ENCODE assay signal across 17 mouse cellular contexts in the genomic region with DNA sequence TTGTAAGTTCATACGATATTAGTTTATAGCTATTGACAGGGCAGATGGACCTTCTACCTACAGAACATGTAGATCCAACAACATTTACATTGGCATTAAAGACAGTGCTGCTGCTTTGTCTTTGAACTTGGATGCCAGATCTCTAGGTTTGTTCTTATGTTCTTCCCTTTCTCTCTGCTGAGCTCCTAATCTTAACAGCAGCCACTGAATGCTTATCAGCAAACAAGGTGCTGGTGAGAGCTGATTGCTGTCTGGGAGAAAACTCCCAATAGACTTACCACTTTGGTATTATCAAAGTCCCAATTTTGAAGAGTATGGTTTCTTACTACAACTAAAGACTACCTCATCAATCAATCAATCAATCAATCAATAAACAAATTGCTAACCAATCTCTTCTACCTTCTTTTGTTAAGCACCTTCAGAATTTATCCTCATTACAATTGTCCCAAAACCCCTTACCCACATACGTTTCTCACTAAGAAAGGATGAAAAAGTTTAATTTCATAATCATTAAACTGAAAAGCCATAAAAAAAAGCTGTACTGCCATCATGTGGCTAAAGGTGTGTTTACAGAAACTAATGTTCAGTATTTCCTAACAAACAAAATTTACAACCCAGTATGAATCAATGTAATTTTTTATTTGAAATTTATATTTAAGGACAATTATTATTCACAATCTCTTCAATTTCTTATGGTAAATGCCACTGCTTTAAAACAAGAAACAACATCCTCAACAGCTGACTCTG. TPM values are rescaled to one million over a fixed set of nuclear protein-coding genes. Genes with fewer than 3 reads are reported as not detected.
DNase-seq lines count a peak whose midpoint lies in the region; ATAC-seq and TF ChIP-seq lines count a peak whose summit lies in the region.
"Had no signal": no experiment of that assay in that cellular context is flagged by ENCODE, and none has a peak within 500 bp of the region (broad histone marks: within the 10 kb centered on the region; RNA-seq: fewer than 3 reads in every experiment).

No protein-coding gene starts in this region.

- H3K27ac ChIP-seq in forebrain, embryonic 14.5 days (ENCODE audit: low read depth, low read length), result no peak overlapping the region
- H3K27ac ChIP-seq in forebrain, embryonic 10.5 days, result no peak overlapping the region
- H3K27ac ChIP-seq in lung, postnatal 0 days (ENCODE audit: low read length), result no peak overlapping the region
- H3K27ac ChIP-seq in liver, embryonic 16.5 days (ENCODE audit: low read length), result no peak overlapping the region; the same call in 1 of the 2 replicates
- H3K27ac ChIP-seq: forebrain, embryonic 12.5 days; hindbrain, embryonic 12.5 days; limb, embryonic 12.5 days had no signal

- H3K36me3 ChIP-seq in forebrain, embryonic 14.5 days (ENCODE audit: control insufficient read depth, insufficient read depth, low read length), result no peaks in the 10 kb centered on the region
- no peaks in the 10 kb centered on the region for H3K36me3 ChIP-seq in forebrain, embryonic 10.5 days (replicated peaks)
- no peaks in the 10 kb centered on the region for H3K36me3 ChIP-seq in lung, postnatal 0 days (ENCODE audit: insufficient read depth, low read length)
- no peaks in the 10 kb centered on the region for H3K36me3 ChIP-seq in liver, embryonic 16.5 days (ENCODE audit: control insufficient read depth, insufficient read depth)
- H3K36me3 ChIP-seq: forebrain, embryonic 12.5 days; heart, embryonic 12.5 days; hindbrain, embryonic 12.5 days; limb, embryonic 12.5 days had no signal

- peak; percentile 28 for TF ChIP-seq CTCF in lung, postnatal 0 days (IDR thresholded peaks at IDR 0.05)

- no peak overlapping the region for H3K9ac ChIP-seq in forebrain, embryonic 14.5 days (ENCODE audit: low read length)
- H3K9ac ChIP-seq in lung, postnatal 0 days (replicated peaks; ENCODE audit: low read depth), result no peak overlapping the region
- H3K9ac ChIP-seq in liver, embryonic 16.5 days (ENCODE audit: low read depth, low read length), result no peak overlapping the region
- H3K9ac ChIP-seq: forebrain, embryonic 12.5 days; heart, embryonic 12.5 days; hindbrain, embryonic 12.5 days; limb, embryonic 12.5 days had no signal

- no peak overlapping the region for H3K4me3 ChIP-seq in forebrain, embryonic 14.5 days (ENCODE audit: low read depth, low read length)
- H3K4me3 ChIP-seq in forebrain, embryonic 10.5 days, result no peak overlapping the region
- no peak overlapping the region for H3K4me3 ChIP-seq in lung, postnatal 0 days (ENCODE audit: low read depth, low read length)
- no peak overlapping the region for H3K4me3 ChIP-seq in liver, embryonic 16.5 days (ENCODE audit: low read depth, low read length)
- H3K4me3 ChIP-seq: forebrain, embryonic 12.5 days; heart, embryonic 12.5 days; hindbrain, embryonic 12.5 days; limb, embryonic 12.5 days; myocyte had no signal

- no peaks in the 10 kb centered on the region for H3K9me3 ChIP-seq in forebrain, embryonic 14.5 days (replicated peaks; ENCODE audit: control insufficient read depth, low read length)
- H3K9me3 ChIP-seq in forebrain, embryonic 10.5 days, result no peaks in the 10 kb centered on the region
- no peaks in the 10 kb centered on the region for H3K9me3 ChIP-seq in lung, postnatal 0 days (ENCODE audit: low read length)
- H3K9me3 ChIP-seq in liver, embryonic 16.5 days (replicated peaks; ENCODE audit: control insufficient read depth, low read length), result no peaks in the 10 kb centered on the region
- H3K9me3 ChIP-seq: forebrain, embryonic 12.5 days; heart, embryonic 12.5 days; hindbrain, embryonic 12.5 days; limb, embryonic 12.5 days had no signal

- WGBS in forebrain, embryonic 14.5 days, result 68% methylated on average over 2 of the region's 2 CpGs
- 67% methylated on average over 2 of the region's 2 CpGs for WGBS in forebrain, embryonic 10.5 days
- WGBS in lung, postnatal 0 days, result 58% methylated on average over 2 of the region's 2 CpGs
- WGBS in liver, embryonic 16.5 days (ENCODE audit: insufficient replicate concordance), result 26% methylated on average over 2 of the region's 2 CpGs

- no peaks in the 10 kb centered on the region for H3K27me3 ChIP-seq in forebrain, embryonic 14.5 days (replicated peaks; ENCODE audit: control insufficient read depth, insufficient read depth, low read length)
- H3K27me3 ChIP-seq in forebrain, embryonic 10.5 days (ENCODE audit: poor library complexity, severe bottlenecking), result no peaks in the 10 kb centered on the region
- no peaks in the 10 kb centered on the region for H3K27me3 ChIP-seq in lung, postnatal 0 days (replicated peaks; ENCODE audit: insufficient read depth, low read length)
- no peaks in the 10 kb centered on the region for H3K27me3 ChIP-seq in liver, embryonic 16.5 days (ENCODE audit: control insufficient read depth, insufficient read depth, low read depth, low read length)

- TF ChIP-seq EP300 in lung, postnatal 0 days (IDR thresholded peaks at IDR 0.05), result no peak

- ATAC-seq in forebrain, embryonic 14.5 days, result no peak
- no peak for ATAC-seq in lung, postnatal 0 days
- peak; percentile 82 for ATAC-seq in liver, embryonic 16.5 days (ENCODE audit: low read depth)

- no peaks in the 10 kb centered on the region for H3K4me1 ChIP-seq in forebrain, embryonic 14.5 days (ENCODE audit: control insufficient read depth, insufficient read depth, low read length)
- peaks cover 8% of the 10 kb centered on the region for H3K4me1 ChIP-seq in forebrain, embryonic 10.5 days
- H3K4me1 ChIP-seq in lung, postnatal 0 days (ENCODE audit: insufficient read depth, low read depth, low read length), result no peaks in the 10 kb centered on the region
- peaks cover 25% of the 10 kb centered on the region for H3K4me1 ChIP-seq in liver, embryonic 16.5 days (ENCODE audit: control insufficient read depth, low read depth, low read length)

- DNase-seq in forebrain, embryonic 14.5 days (ENCODE audit: low spot score), result peak; percentile 37
- DNase-seq in forebrain, embryonic 10.5 days (ENCODE audit: extremely low spot score, low spot score), result no peak
- peak; percentile 18 for DNase-seq in lung, postnatal 0 days (ENCODE audit: low spot score)
- DNase-seq in lung, postnatal 14 days, result no peak
- peak; percentile 70 for DNase-seq in c-Kit-positive CD71-positive TER-119-positive erythroid progenitor cells, embryonic 14.5 days (ENCODE audit: low spot score)
- no peak for DNase-seq in adrenal gland, adult 2 months
- DNase-seq in Muller cell, postnatal 12 days (ENCODE audit: inconsistent ontology term), result no peak
- DNase-seq: adrenal gland, postnatal 10 days; B cell, adult 2 months; cerebellum, adult 11 months; right cerebral cortex, postnatal 4 days had no signal

- H3K4me2 ChIP-seq in forebrain, embryonic 14.5 days (ENCODE audit: low read length), result no peak overlapping the region
- H3K4me2 ChIP-seq in lung, postnatal 0 days (replicated peaks; ENCODE audit: low read depth, low read length), result no peak overlapping the region
- H3K4me2 ChIP-seq in liver, embryonic 16.5 days (ENCODE audit: low read depth, low read length), result peak overlapping the region; percentile 40
- H3K4me2 ChIP-seq: forebrain, embryonic 12.5 days; heart, embryonic 12.5 days; hindbrain, embryonic 12.5 days; limb, embryonic 12.5 days had no signal

RNA-seq across cellular contexts. Expression of gene Slc25a21, which starts 12.7 kb away (rescaled TPM):
- polyA plus RNA-seq in forebrain, embryonic 14.5 days (2014; fragmentation: Nextera tagmentation; extraction: Ambion mirVana), result 0.16 TPM in 1 of 2 replicates, not detected in the other
- 3.9 and 5.1 TPM in 2 replicates for polyA plus RNA-seq in forebrain, embryonic 10.5 days (2016; fragmentation: Nextera tagmentation; extraction: Ambion mirVana)
- polyA plus RNA-seq in lung, postnatal 0 days (2015; fragmentation: Nextera tagmentation; extraction: Ambion mirVana), result 0.06 and 0.18 TPM in 2 replicates
- polyA plus RNA-seq in liver, embryonic 16.5 days (2015; fragmentation: Nextera tagmentation; extraction: Ambion mirVana), result 18.7 and 19.7 TPM in 2 replicates
- total RNA-seq in adrenal gland, adult 2 months (2021), result under 1 TPM; 0.40 to 0.52 TPM
- polyA plus RNA-seq in adrenal gland, adult 2 months (2012; rRNA removed), result 0.04 and 0.07 TPM in 2 replicates
- polyA plus RNA-seq: myocyte had no signal

RNA-seq across cellular contexts. Expression of gene Prps1l3, which starts 45.6 kb away (rescaled TPM):
- 50.4 and 51.1 TPM in 2 replicates for polyA plus RNA-seq in forebrain, embryonic 14.5 days (2014; fragmentation: Nextera tagmentation; extraction: Ambion mirVana)
- polyA plus RNA-seq in forebrain, embryonic 10.5 days (2016; fragmentation: Nextera tagmentation; extraction: Ambion mirVana), result 86.1 and 86.6 TPM in 2 replicates
- polyA plus RNA-seq in lung, postnatal 0 days (2015; fragmentation: Nextera tagmentation; extraction: Ambion mirVana), result 22.9 and 24.8 TPM in 2 replicates
- polyA plus RNA-seq in liver, embryonic 16.5 days (2015; fragmentation: Nextera tagmentation; extraction: Ambion mirVana), result 32.6 and 33.0 TPM in 2 replicates
- total RNA-seq in adrenal gland, adult 2 months (2021), result 10 to 100 TPM; 33.2 to 39.3 TPM
- polyA plus RNA-seq in adrenal gland, adult 2 months (2012; rRNA removed), result 12.5 and 13.0 TPM in 2 replicates

RNA-seq across cellular contexts. Expression of gene Mipol1, which starts 45.7 kb away (rescaled TPM):
- 5.5 and 6.4 TPM in 2 replicates for polyA plus RNA-seq in forebrain, embryonic 14.5 days (2014; fragmentation: Nextera tagmentation; extraction: Ambion mirVana)
- polyA plus RNA-seq in forebrain, embryonic 10.5 days (2016; fragmentation: Nextera tagmentation; extraction: Ambion mirVana), result 8.2 and 9.4 TPM in 2 replicates
- 5.7 and 6.4 TPM in 2 replicates for polyA plus RNA-seq in lung, postnatal 0 days (2015; fragmentation: Nextera tagmentation; extraction: Ambion mirVana)
- 2.7 and 3.0 TPM in 2 replicates for polyA plus RNA-seq in liver, embryonic 16.5 days (2015; fragmentation: Nextera tagmentation; extraction: Ambion mirVana)
- 10 to 100 TPM in 1 of 2 experiments, 1 to 10 TPM in 1; 9.0 to 10.1 TPM for total RNA-seq in adrenal gland, adult 2 months (2021)
- 1.5 and 1.9 TPM in 2 replicates for polyA plus RNA-seq in adrenal gland, adult 2 months (2012; rRNA removed)

Comparison
In these comparisons a context has a peak if more than half of its experiments do, and no peak if none do; other contexts are left out.
1. DNase-seq: peak in forebrain, embryonic 14.5 days (single experiment), lung, postnatal 0 days (single experiment) and c-Kit-positive CD71-positive TER-119-positive erythroid progenitor cells, embryonic 14.5 days (single experiment); none in forebrain, embryonic 10.5 days (single experiment), lung, postnatal 14 days (single experiment), adrenal gland, adult 2 months (single experiment) and Muller cell, postnatal 12 days (single experiment).